Mouse (Mus musculus): ENCODE data around the gene Olfr314. TPM values are rescaled to one million over a fixed set of nuclear protein-coding genes. Genes with fewer than 3 reads are reported as not detected.
"Not testable (repeated sequence)": the region's sequence is repeated elsewhere in the genome, so short reads cannot be mapped to it uniquely, and the experiment has no call there.

Gene Olfr314
- polyA plus RNA-seq, 1 experiment from 2014 or later, result not detected

GRCm38 (mm10) chr11:58799747-58800146, 17.0 kb downstream of the Olfr314 start:
- no peaks in the 10 kb centered on the region for H3K27me3 ChIP-seq (ENCODE audit: insufficient read depth, poor library complexity, severe bottlenecking)
- H3K9me3 ChIP-seq, result no peaks in the 10 kb centered on the region
- H3K4me3 ChIP-seq, result no peak overlapping the region
- H3K27ac ChIP-seq, result no peak overlapping the region
- H3K36me3 ChIP-seq, result no peaks in the 10 kb centered on the region
- 82% methylated on average over 5 of the region's 5 CpGs for WGBS
- DNase-seq (ENCODE audit: low spot score), result no peak
- H3K4me1 ChIP-seq (replicated peaks), result peaks cover 16% of the 10 kb centered on the region

GRCm38 (mm10) chr11:58801558-58802228, 18.9 kb downstream of the Olfr314 start, which contains the start of gene Fam183b:
Fam183b (minus strand) TSS chr11:58801960.
- H3K27me3 ChIP-seq (ENCODE audit: insufficient read depth, poor library complexity, severe bottlenecking), result no peaks in the 10 kb centered on the region
- H3K27ac ChIP-seq, result peak within 1 kb of the TSS; percentile 59
- peak; percentile 64 for DNase-seq (ENCODE audit: low spot score)
- H3K4me3 ChIP-seq, result 0 out of 2 replicates have a peak within 1 kb of the TSS, but pooled peaks have one; percentile 23
- peaks cover 16% of the 10 kb centered on the region for H3K4me1 ChIP-seq (replicated peaks)
- 38% methylated on average over 14 of the region's 14 CpGs for WGBS
- H3K9me3 ChIP-seq, result no peaks in the 10 kb centered on the region
- H3K36me3 ChIP-seq, result no peaks in the 10 kb centered on the region

DNA sequence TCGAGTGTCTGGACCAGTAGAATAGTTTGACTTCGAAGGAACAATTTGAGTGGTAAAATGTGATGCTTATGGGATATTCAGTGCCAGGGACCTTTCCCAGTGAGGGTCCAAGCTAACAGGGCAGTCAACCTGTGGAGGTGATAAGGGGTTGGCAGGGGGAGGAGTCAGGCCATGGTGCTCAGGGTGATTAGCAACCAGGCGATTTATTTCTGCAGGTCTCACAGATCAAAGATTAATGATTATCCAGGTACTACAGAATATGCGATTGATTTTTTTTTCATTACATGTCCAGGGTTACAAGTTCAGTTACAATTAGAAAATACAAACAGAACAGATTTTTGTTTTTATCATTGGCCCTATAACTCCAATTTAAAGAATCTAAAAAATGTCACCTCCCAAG, 21.1 kb downstream of the Olfr314 start:
- Histone ChIP-seq H3K4me1 (replicated peaks) (peaks cover 16% of the 10 kb centered on the region), H3K27ac (no peak overlapping the region), H3K36me3 (no peaks in the 10 kb centered on the region), H3K4me3 (no peak overlapping the region), H3K27me3 (ENCODE audit: insufficient read depth, poor library complexity, severe bottlenecking) (no peaks in the 10 kb centered on the region), H3K9me3 (no peaks in the 10 kb centered on the region)
- no peak for DNase-seq (ENCODE audit: low spot score)
- WGBS, result 81% methylated on average over 4 of the region's 4 CpGs

DNA sequence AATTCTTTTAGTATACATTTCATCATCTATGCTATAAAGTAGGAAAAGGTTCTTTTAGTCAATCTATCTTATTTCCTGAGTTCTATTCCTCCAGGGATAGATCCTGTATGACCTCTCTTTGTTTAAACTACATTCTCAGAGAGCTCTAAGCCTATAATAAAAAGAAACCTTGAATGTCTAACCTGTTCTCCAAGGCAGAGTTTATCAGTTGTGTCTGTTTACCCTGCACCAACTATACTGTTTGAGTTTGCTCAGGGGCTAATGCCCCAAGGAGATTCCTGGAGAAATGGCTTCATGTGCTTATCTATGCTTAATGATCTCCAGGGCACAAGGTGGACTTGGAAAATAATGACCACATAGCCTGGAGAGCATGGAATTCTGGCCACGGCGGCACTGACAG, 21.6 kb downstream of the Olfr314 start:
- Histone ChIP-seq H3K4me1 (replicated peaks) (peaks cover 16% of the 10 kb centered on the region), H3K4me3 (no peak overlapping the region), H3K36me3 (no peaks in the 10 kb centered on the region), H3K9me3 (no peaks in the 10 kb centered on the region), H3K27me3 (ENCODE audit: insufficient read depth, poor library complexity, severe bottlenecking) (no peaks in the 10 kb centered on the region), H3K27ac (no peak overlapping the region)
- 93% methylated on average over 2 of the region's 2 CpGs for WGBS
- DNase-seq (ENCODE audit: low spot score), result no peak

DNA sequence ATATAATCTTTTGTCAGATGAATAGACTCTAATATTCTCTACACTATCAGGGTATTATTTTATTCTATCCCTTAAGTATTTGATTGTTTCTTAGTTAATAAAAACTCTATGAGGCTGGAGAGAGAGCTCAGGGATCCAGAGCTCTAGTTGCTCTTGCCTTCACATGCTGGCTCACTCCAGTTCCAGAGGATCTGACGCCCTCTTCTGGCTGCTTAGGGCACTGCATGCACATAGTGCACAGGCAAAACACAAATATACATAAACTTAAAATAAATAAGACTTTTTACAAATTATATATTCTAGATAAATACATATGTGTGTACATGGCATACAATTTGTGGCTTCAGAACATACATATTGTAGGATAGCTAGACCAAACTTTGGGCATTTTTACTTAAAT, 29.2 kb downstream of the Olfr314 start:
- Histone ChIP-seq H3K9me3 (no peaks in the 10 kb centered on the region), H3K27me3 (ENCODE audit: insufficient read depth, poor library complexity, severe bottlenecking) (no peaks in the 10 kb centered on the region), H3K36me3 (no peaks in the 10 kb centered on the region), H3K4me1 (replicated peaks) (no peaks in the 10 kb centered on the region), H3K4me3 (no peak overlapping the region), H3K27ac (no peak overlapping the region)
- no peak for DNase-seq (ENCODE audit: low spot score)
- 2% methylated on average over 1 of the region's 1 CpGs for WGBS

GRCm38 (mm10) chr11:58814700-58815099, 31.9 kb downstream of the Olfr314 start, which contains the start of gene Olfr313:
Olfr313 (plus strand) TSS chr11:58815000.
- H3K4me3 ChIP-seq; H3K9me3 ChIP-seq; H3K36me3 ChIP-seq; H3K27me3 ChIP-seq (ENCODE audit: insufficient read depth, poor library complexity, severe bottlenecking); H3K4me1 ChIP-seq (replicated peaks); H3K27ac ChIP-seq; DNase-seq (ENCODE audit: low spot score): not testable (repeated sequence)
- WGBS, result 66% methylated on average over 1 of the region's 1 CpGs

GRCm38 (mm10) chr11:58815676-58816075, 32.9 kb downstream of the Olfr314 start:
- H3K4me3 ChIP-seq, result no peak overlapping the region
- no peaks in the 10 kb centered on the region for H3K4me1 ChIP-seq (replicated peaks)
- WGBS, result 82% methylated on average over 1 of the region's 1 CpGs
- no peak overlapping the region for H3K27ac ChIP-seq
- no peaks in the 10 kb centered on the region for H3K9me3 ChIP-seq
- H3K36me3 ChIP-seq, result no peaks in the 10 kb centered on the region
- no peaks in the 10 kb centered on the region for H3K27me3 ChIP-seq (ENCODE audit: insufficient read depth, poor library complexity, severe bottlenecking)
- no peak for DNase-seq (ENCODE audit: low spot score)

DNA sequence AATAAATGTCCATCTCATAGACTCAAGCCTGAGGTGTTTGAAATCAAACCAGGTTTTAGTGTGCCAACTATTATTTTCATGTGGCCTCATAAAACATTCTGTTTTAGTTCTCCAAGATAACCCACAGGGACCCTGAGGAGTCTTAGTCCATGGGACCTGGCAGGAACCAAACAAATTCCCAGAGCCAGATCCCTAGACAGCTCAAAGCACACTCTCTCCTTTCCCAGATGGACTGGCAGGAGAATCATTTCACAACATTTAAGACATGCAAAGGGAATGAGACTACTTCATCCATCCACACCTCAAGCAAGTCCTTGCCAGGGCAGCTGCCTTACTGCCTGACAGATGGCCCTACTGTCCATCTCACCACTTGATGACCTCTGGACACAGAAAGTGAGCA, 46.2 kb downstream of the Olfr314 start, which contains the start of gene Olfr312:
Gene Olfr312, plus strand, starts transcription at position 301 of the 400 bp plus-strand sequence.
- not testable (repeated sequence) for DNase-seq (ENCODE audit: low spot score); H3K4me3 ChIP-seq; H3K27me3 ChIP-seq (ENCODE audit: insufficient read depth, poor library complexity, severe bottlenecking); H3K36me3 ChIP-seq; H3K27ac ChIP-seq; H3K9me3 ChIP-seq; H3K4me1 ChIP-seq (replicated peaks)

- WGBS, result 90% methylated on average over 3 of the region's 3 CpGs
- Histone ChIP-seq H3K4me1 (replicated peaks) (no peaks in the 10 kb centered on the region), H3K4me3 (no peak overlapping the region), H3K9me3 (no peaks in the 10 kb centered on the region), H3K27ac (no peak overlapping the region), H3K36me3 (no peaks in the 10 kb centered on the region), H3K27me3 (ENCODE audit: insufficient read depth, poor library complexity, severe bottlenecking) (no peaks in the 10 kb centered on the region)
- no peak for DNase-seq (ENCODE audit: low spot score)
Measured at GRCm38 (mm10) chr11:58829764-58830163, 47.0 kb downstream of the Olfr314 start.

GRCm38 (mm10) chr11:58832541-58832940, 49.8 kb downstream of the Olfr314 start:
- H3K27me3 ChIP-seq (ENCODE audit: insufficient read depth, poor library complexity, severe bottlenecking); H3K4me3 ChIP-seq; H3K4me1 ChIP-seq (replicated peaks); H3K9me3 ChIP-seq; H3K27ac ChIP-seq; H3K36me3 ChIP-seq; DNase-seq (ENCODE audit: low spot score): not testable (repeated sequence)
- WGBS, result 81% methylated on average over 3 of the region's 3 CpGs

Other genes with a start within 250 kb of the Olfr314 start
- not detected in 2 replicates for gene Olfr330, start 248.1 kb upstream of the Olfr314 start, polyA plus RNA-seq (2016; fragmentation: Nextera tagmentation; extraction: Ambion mirVana)
- not detected in 2 replicates for gene Olfr329-ps, start 236.5 kb upstream of the Olfr314 start, polyA plus RNA-seq (2016; fragmentation: Nextera tagmentation; extraction: Ambion mirVana)
- not detected in 2 replicates for gene Olfr328, start 227.3 kb upstream of the Olfr314 start, polyA plus RNA-seq (2016; fragmentation: Nextera tagmentation; extraction: Ambion mirVana)
- not detected in 2 replicates for gene Olfr224, start 212.4 kb upstream of the Olfr314 start, polyA plus RNA-seq (2016; fragmentation: Nextera tagmentation; extraction: Ambion mirVana)
- gene Olfr325, start 205.2 kb upstream of the Olfr314 start, polyA plus RNA-seq (2016; fragmentation: Nextera tagmentation; extraction: Ambion mirVana), result not detected in 2 replicates
- gene Olfr324, start 187.8 kb upstream of the Olfr314 start, polyA plus RNA-seq (2016; fragmentation: Nextera tagmentation; extraction: Ambion mirVana), result not detected in 2 replicates
- not detected in 2 replicates for gene 2210407C18Rik, start 166.9 kb upstream of the Olfr314 start, polyA plus RNA-seq (2016; fragmentation: Nextera tagmentation; extraction: Ambion mirVana)
- not detected in 2 replicates for gene Olfr323, start 152.5 kb upstream of the Olfr314 start, polyA plus RNA-seq (2016; fragmentation: Nextera tagmentation; extraction: Ambion mirVana)
- 0.54 and 0.60 TPM in 2 replicates for gene Trim58, start 142.5 kb upstream of the Olfr314 start, polyA plus RNA-seq (2016; fragmentation: Nextera tagmentation; extraction: Ambion mirVana)
- gene Olfr322, start 124.2 kb upstream of the Olfr314 start, polyA plus RNA-seq (2016; fragmentation: Nextera tagmentation; extraction: Ambion mirVana), result not detected in 2 replicates
- not detected in 2 replicates for gene Olfr320, start 101.9 kb upstream of the Olfr314 start, polyA plus RNA-seq (2016; fragmentation: Nextera tagmentation; extraction: Ambion mirVana)
- gene Olfr319, start 83.8 kb upstream of the Olfr314 start, polyA plus RNA-seq (2016; fragmentation: Nextera tagmentation; extraction: Ambion mirVana), result not detected in 2 replicates
- not detected in 2 replicates for gene Olfr318, start 58.9 kb upstream of the Olfr314 start, polyA plus RNA-seq (2016; fragmentation: Nextera tagmentation; extraction: Ambion mirVana)
- gene Olfr317, start 43.7 kb upstream of the Olfr314 start, polyA plus RNA-seq (2016; fragmentation: Nextera tagmentation; extraction: Ambion mirVana), result not detected in 2 replicates
- not detected in 2 replicates for gene Olfr316, start 30.2 kb upstream of the Olfr314 start, polyA plus RNA-seq (2016; fragmentation: Nextera tagmentation; extraction: Ambion mirVana)
- not detected in 2 replicates for gene Olfr315, start 9.8 kb upstream of the Olfr314 start, polyA plus RNA-seq (2016; fragmentation: Nextera tagmentation; extraction: Ambion mirVana)
- 8.4 and 19.1 TPM in 2 replicates for gene Fam183b, start 19.0 kb downstream of the Olfr314 start, polyA plus RNA-seq (2016; fragmentation: Nextera tagmentation; extraction: Ambion mirVana)
- gene Olfr313, start 32.0 kb downstream of the Olfr314 start, polyA plus RNA-seq (2016; fragmentation: Nextera tagmentation; extraction: Ambion mirVana), result not detected in 2 replicates
- not detected in 2 replicates for gene Olfr312, start 46.3 kb downstream of the Olfr314 start, polyA plus RNA-seq (2016; fragmentation: Nextera tagmentation; extraction: Ambion mirVana)
- not detected in 2 replicates for gene Olfr311, start 56.3 kb downstream of the Olfr314 start, polyA plus RNA-seq (2016; fragmentation: Nextera tagmentation; extraction: Ambion mirVana)
- 10.0 and 12.0 TPM in 2 replicates for gene Gm12258, start 64.2 kb downstream of the Olfr314 start, polyA plus RNA-seq (2016; fragmentation: Nextera tagmentation; extraction: Ambion mirVana)
- gene 2810021J22Rik, start 84.3 kb downstream of the Olfr314 start, polyA plus RNA-seq (2016; fragmentation: Nextera tagmentation; extraction: Ambion mirVana), result 11.3 and 12.4 TPM in 2 replicates
- 4.3 and 4.7 TPM in 2 replicates for gene Zfp39, start 121.3 kb downstream of the Olfr314 start, polyA plus RNA-seq (2016; fragmentation: Nextera tagmentation; extraction: Ambion mirVana)
- 0.05 TPM in 1 of 2 replicates, not detected in the other for gene Btnl10, start 135.0 kb downstream of the Olfr314 start, polyA plus RNA-seq (2016; fragmentation: Nextera tagmentation; extraction: Ambion mirVana)
- gene Rnf187, start 156.0 kb downstream of the Olfr314 start, polyA plus RNA-seq (2016; fragmentation: Nextera tagmentation; extraction: Ambion mirVana), result 297 and 381 TPM in 2 replicates
- 39.0 and 115 TPM in 2 replicates for gene Hist3h2ba, start 166.0 kb downstream of the Olfr314 start, polyA plus RNA-seq (2016; fragmentation: Nextera tagmentation; extraction: Ambion mirVana)
- 25.4 and 49.0 TPM in 2 replicates for gene Hist3h2a, start 171.7 kb downstream of the Olfr314 start, polyA plus RNA-seq (2016; fragmentation: Nextera tagmentation; extraction: Ambion mirVana)
- gene Trim17, start 171.7 kb downstream of the Olfr314 start, polyA plus RNA-seq (2016; fragmentation: Nextera tagmentation; extraction: Ambion mirVana), result 0.41 and 0.85 TPM in 2 replicates
- 18.8 and 20.2 TPM in 2 replicates for gene Trim11, start 195.1 kb downstream of the Olfr314 start, polyA plus RNA-seq (2016; fragmentation: Nextera tagmentation; extraction: Ambion mirVana)